Mouse (Mus musculus): ENCODE results near the gene Nr1d1. TPM values are rescaled to one million over a fixed set of nuclear protein-coding genes. Genes with fewer than 3 reads are reported as not detected.
A peak's percentile ranks its signal among the peaks of the same experiment; 100 is the strongest.

The Nr1d1 gene
- total RNA-seq (2014; rRNA removed) (7.5 and 8.6 TPM in 2 replicates), polyA plus RNA-seq (2015; fragmentation: Nextera tagmentation; extraction: Ambion mirVana) (10.2 and 13.5 TPM in 2 replicates)

DNA sequence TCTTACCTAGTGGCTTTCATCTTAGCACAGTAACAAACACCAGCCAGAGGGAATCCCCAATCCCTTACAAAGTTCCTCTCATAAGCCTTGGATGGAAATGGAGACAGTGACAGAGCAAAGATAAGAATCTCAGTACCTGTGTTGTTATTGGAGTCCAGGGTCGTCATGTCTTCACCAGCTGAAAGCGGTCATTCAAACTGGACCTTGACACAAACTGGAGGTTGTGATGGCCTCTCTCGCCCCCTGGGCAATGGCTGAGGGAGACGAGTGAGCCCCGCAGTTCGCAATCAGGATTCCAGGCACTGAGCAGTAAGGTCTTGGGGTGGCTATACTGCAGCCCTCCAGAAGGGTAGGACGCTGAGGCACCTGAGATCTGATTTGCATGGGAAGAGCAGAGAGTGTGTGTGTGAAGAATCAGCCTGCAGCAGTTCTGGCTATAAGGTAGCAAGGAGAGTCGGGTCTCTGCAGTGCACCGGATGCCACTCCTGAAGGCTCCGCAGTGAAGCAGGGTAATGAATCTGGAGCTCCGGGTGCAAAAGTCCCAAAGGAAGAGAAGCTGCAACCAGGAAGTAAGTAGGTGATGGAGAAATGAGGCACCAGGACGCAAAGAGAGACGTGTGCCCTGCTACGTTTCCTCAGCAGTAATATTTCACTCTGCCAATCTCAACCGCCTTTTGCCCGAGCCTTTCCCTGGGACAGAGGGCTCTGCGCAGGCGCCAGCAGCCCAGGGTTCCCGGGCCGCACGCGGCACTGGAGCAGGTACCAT lies at the start of gene Nr1d1:
Nr1d1 (minus strand) TSS at position 752 of the 766 bp plus-strand sequence.
- H3K9me3 ChIP-seq (ENCODE audit: low read length), result no peaks in the 10 kb centered on the region
- TF ChIP-seq CTCF (IDR thresholded peaks at IDR 0.05; ENCODE audit: low read depth), result peak; percentile 9; the same call in 1 of the 2 replicates
- WGBS, result 1% methylated on average over 22 of the region's 22 CpGs
- no peak for DNase-seq (ENCODE audit: low spot score)
- H3K4me2 ChIP-seq (ENCODE audit: low read depth, low read length), result peak within 1 kb of the TSS; percentile 76
- H3K4me1 ChIP-seq (ENCODE audit: insufficient read depth, low read length), result peaks cover 30% of the 10 kb centered on the region
- H3K9ac ChIP-seq (replicated peaks; ENCODE audit: low read length), result peak within 1 kb of the TSS; percentile 59
- H3K27ac ChIP-seq, result peak within 1 kb of the TSS; percentile 84
- H3K36me3 ChIP-seq (ENCODE audit: insufficient read depth, low read length), result peaks cover 16% of the 10 kb centered on the region; the same call in 1 of the 2 replicates
- ATAC-seq, result no peak; the same call in none of the 2 replicates
- H3K27me3 ChIP-seq (ENCODE audit: insufficient read depth, low read length), result no peaks in the 10 kb centered on the region
- H3K4me3 ChIP-seq (ENCODE audit: low read length), result peak within 1 kb of the TSS; percentile 42

DNA sequence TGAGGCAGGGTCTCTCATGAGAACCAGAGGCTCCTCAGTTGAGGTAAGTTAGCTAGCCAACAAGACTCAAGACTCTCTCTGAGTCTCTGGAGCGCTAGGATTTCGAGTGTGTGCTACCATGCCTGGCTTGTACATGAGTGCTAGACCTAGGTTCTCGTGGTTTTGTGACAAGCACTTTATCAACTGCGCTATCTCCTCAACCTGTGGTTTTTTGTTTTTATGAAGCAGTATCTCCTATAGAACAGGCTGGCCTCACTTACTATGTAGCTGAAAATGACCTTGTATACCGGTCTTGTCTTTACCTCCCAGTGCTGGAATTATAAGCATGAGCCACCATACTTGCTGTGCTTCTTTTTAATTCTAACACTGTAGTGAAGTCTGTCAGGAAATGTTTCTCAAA lies 45.8 kb upstream of the Nr1d1 start:
- Histone ChIP-seq H3K9ac (replicated peaks; ENCODE audit: low read length) (no peak overlapping the region), H3K9me3 (ENCODE audit: low read length) (no peaks in the 10 kb centered on the region), H3K4me2 (ENCODE audit: low read depth, low read length) (no peak overlapping the region), H3K36me3 (ENCODE audit: insufficient read depth, low read length) (peaks cover 50% of the 10 kb centered on the region), H3K27me3 (ENCODE audit: insufficient read depth, low read length) (no peaks in the 10 kb centered on the region), H3K4me1 (ENCODE audit: insufficient read depth, low read length) (no peaks in the 10 kb centered on the region), H3K27ac (no peak overlapping the region), H3K4me3 (ENCODE audit: low read length) (no peak overlapping the region)
- 96% methylated on average over 5 of the region's 5 CpGs for WGBS
- DNase-seq (ENCODE audit: low spot score) (no peak), ATAC-seq (no peak)
- TF ChIP-seq CTCF (IDR thresholded peaks at IDR 0.05; ENCODE audit: low read depth), result no peak

DNA sequence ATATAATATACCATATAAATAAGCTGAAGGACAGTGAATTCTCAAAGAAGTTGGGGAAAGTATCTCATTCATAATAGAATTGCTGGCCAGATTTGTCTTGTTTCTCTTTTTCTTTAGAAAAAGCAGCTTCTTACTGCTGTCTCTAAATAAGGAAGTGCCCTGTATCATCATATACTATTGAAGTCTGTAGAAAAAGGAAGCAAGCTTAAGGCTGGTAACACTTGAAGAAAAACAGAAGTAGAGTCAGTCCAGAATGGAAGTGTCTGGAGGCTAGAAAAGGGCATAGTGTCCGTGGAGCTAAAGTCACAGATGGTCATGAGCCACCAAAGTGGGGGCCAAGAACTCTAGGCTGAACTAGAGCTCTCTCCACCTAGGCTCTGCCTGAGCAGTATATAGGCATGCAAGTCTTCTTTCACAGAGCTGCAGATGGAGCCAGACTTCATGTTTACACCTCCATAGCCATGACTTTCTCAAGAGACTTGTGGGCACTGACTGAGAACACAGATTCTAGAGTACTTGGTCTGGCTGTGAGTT lies 41.6 kb upstream of the Nr1d1 start:
- H3K36me3 ChIP-seq (ENCODE audit: insufficient read depth, low read length), result peaks cover 49% of the 10 kb centered on the region
- no peak overlapping the region for H3K4me2 ChIP-seq (ENCODE audit: low read depth, low read length)
- H3K27me3 ChIP-seq (ENCODE audit: insufficient read depth, low read length), result no peaks in the 10 kb centered on the region
- H3K4me3 ChIP-seq (ENCODE audit: low read length), result no peak overlapping the region
- H3K9ac ChIP-seq (replicated peaks; ENCODE audit: low read length), result no peak overlapping the region
- no peak overlapping the region for H3K27ac ChIP-seq
- no peaks in the 10 kb centered on the region for H3K4me1 ChIP-seq (ENCODE audit: insufficient read depth, low read length)
- WGBS, result 100% methylated on average over 1 of the region's 1 CpGs
- H3K9me3 ChIP-seq (ENCODE audit: low read length), result no peaks in the 10 kb centered on the region
- no peak for DNase-seq (ENCODE audit: low spot score)
- no peak for TF ChIP-seq CTCF (IDR thresholded peaks at IDR 0.05; ENCODE audit: low read depth)
- ATAC-seq, result no peak

DNA sequence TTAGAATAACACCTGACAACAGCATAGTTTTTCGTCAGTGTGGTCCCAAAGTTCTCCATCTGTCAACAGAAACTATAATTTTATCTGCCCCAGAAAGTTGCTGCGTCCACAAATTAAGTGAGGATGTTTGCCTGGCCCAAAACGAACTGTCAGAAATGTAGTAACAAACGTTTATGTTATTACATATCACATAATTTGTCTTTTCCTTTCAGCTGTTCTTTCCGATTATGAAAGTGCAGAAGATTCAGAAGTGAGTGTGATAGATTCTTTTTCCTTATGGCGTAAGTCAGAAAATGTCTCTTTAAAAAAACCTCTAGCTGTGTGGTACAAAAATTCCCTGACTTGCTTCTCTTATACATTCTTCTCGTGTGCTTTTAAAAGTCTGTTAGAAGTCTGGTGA lies 35.6 kb upstream of the Nr1d1 start:
- H3K9me3 ChIP-seq (ENCODE audit: low read length), result no peaks in the 10 kb centered on the region
- no peak for TF ChIP-seq CTCF (IDR thresholded peaks at IDR 0.05; ENCODE audit: low read depth)
- H3K4me2 ChIP-seq (ENCODE audit: low read depth, low read length), result peak overlapping the region; percentile 82
- H3K4me3 ChIP-seq (ENCODE audit: low read length), result peak overlapping the region; percentile 93
- peaks cover 35% of the 10 kb centered on the region for H3K36me3 ChIP-seq (ENCODE audit: insufficient read depth, low read length)
- H3K27me3 ChIP-seq (ENCODE audit: insufficient read depth, low read length), result no peaks in the 10 kb centered on the region
- no peak for DNase-seq (ENCODE audit: low spot score)
- peaks cover 7% of the 10 kb centered on the region; the same call in 1 of the 2 replicates for H3K4me1 ChIP-seq (ENCODE audit: insufficient read depth, low read length)
- peak overlapping the region; percentile 98 for H3K9ac ChIP-seq (replicated peaks; ENCODE audit: low read length)
- no peak for ATAC-seq
- peak overlapping the region; percentile 99; the same call in 1 of the 2 replicates for H3K27ac ChIP-seq
- WGBS, result 72% methylated on average over 7 of the region's 7 CpGs

DNA sequence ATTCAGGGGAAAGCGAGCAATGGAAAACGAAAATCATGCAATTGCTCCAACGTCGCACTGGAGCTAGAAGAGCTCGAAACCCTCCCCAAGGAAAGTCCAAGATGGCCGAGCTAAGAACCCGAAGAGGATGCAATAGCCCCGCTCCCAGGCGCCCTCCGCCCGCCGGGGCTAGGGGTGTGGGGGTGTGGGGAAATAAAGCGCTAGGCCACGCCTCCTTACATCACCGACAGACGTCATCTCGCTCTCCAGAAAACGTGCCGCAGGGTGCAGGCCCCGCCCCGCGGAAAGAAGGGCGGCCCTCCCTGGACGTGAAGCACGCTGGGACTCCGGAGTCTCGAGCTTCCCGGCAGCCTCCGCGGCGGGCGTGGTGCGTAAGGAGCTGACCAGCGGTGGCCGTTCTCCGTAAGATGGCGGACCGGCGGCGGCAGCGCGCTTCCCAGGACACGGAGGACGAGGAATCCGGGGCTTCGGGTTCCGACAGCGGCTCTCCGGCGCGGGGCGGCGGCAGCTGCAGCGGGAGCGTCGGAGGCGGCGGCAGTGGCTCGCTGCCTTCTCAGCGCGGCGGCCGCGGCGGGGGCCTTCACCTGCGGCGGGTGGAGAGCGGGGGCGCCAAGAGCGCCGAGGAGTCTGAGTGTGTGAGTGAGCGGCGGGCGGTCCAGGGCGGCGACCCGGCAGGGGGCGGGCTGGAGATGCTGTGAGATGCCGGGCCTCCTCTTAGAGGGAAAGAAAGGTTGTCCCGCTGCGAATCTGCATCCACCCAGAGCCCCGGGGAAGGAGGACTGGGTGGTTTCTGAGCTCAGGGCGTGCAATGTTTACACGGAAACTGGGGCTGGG lies 34.5 kb upstream of the Nr1d1 start:
- Histone ChIP-seq H3K4me3 (ENCODE audit: low read length) (peak overlapping the region; percentile 93), H3K27ac (peak overlapping the region; percentile 99), H3K27me3 (ENCODE audit: insufficient read depth, low read length) (no peaks in the 10 kb centered on the region), H3K9ac (replicated peaks; ENCODE audit: low read length) (peak overlapping the region; percentile 98), H3K4me2 (ENCODE audit: low read depth, low read length) (peak overlapping the region; percentile 82), H3K9me3 (ENCODE audit: low read length) (no peaks in the 10 kb centered on the region), H3K36me3 (ENCODE audit: insufficient read depth, low read length) (peaks cover 39% of the 10 kb centered on the region), H3K4me1 (ENCODE audit: insufficient read depth, low read length) (peaks cover 7% of the 10 kb centered on the region; the same call in 1 of the 2 replicates)
- ATAC-seq, result peak; percentile 99
- under 1% methylated on average over 77 of the region's 84 CpGs for WGBS
- TF ChIP-seq CTCF (IDR thresholded peaks at IDR 0.05; ENCODE audit: low read depth), result no peak
- peak; percentile 100 for DNase-seq (ENCODE audit: low spot score)

DNA sequence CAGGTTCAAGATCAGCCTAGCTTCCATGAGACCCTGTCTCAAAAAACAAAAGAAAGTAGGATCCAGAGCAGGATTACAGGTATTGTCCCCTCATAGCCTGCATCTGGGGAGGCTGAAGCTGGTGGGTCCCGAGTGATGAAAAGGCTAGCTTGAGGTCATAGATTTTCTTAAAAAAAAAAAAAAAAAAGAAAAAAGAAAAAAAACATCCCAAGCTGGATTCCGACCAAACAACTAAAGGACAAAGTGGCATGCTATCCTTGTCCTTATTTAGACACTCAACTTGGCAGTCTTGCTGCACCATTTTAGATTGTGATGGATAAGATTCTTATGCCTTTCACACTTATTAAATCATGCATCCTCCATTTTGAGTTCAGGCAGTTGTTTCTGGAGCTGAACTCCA lies 33.3 kb upstream of the Nr1d1 start:
- Histone ChIP-seq H3K27me3 (ENCODE audit: insufficient read depth, low read length) (no peaks in the 10 kb centered on the region), H3K36me3 (ENCODE audit: insufficient read depth, low read length) (peaks cover 44% of the 10 kb centered on the region), H3K4me3 (ENCODE audit: low read length) (no peak overlapping the region), H3K9ac (replicated peaks; ENCODE audit: low read length) (peak overlapping the region; percentile 98; the same call in 1 of the 2 replicates), H3K9me3 (ENCODE audit: low read length) (no peaks in the 10 kb centered on the region), H3K4me1 (ENCODE audit: insufficient read depth, low read length) (peaks cover 7% of the 10 kb centered on the region; the same call in 1 of the 2 replicates), H3K27ac (peak overlapping the region; percentile 99), H3K4me2 (ENCODE audit: low read depth, low read length) (peak overlapping the region; percentile 82; the same call in 1 of the 2 replicates)
- DNase-seq (ENCODE audit: low spot score) (no peak), ATAC-seq (no peak)
- TF ChIP-seq CTCF (IDR thresholded peaks at IDR 0.05; ENCODE audit: low read depth), result no peak
- WGBS, result 79% methylated on average over 2 of the region's 2 CpGs

Data from hindbrain, postnatal 0 days (tissue).